Mouse (Mus musculus): ENCODE measurements at regions not wholly inside any gene's neighbourhood (a gene's known extent, or its start where the extent isn't known, plus 50 kb on each side); places are given as distances from the start of the nearest gene placed in this dataset.
"Not testable (repeated sequence)": the region's sequence is repeated elsewhere in the genome, so short reads cannot be mapped to it uniquely, and the experiment has no call there.

DNA sequence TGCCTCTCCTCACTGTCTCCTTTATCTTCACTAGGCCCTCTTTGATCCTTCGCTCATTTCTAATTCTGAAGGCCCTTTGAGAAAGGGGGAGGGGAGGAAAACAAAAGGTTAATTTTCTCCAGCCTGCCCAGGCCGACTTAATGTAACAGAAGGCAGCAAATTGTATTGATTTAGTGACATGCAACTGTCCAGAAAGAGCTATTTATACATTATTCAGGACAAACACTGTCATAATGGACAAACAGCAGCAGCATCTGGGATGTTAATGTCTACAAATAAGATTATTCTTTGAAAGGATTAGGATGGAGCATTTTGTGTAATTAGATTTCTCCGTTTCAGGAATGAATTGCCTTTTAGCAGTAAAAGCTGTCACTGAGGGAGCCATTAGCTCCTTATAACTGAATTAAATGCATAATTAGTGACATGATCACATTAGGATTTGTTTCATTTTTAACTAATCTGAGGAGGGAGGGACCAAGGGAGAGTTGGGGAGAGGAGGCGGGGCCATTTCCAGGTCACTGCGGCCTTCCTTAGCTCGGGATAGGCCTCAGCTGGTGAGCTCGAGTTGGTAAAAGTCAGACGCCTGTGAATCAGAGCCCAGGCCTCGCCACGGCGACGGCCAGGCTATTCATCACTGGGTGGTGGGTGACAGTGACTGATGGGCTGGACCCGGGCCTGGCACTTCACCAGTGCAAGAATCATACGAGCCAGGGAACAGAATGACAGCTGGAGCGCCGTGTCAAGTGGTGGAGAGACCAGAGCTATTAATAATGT is 167.7 kb downstream of the Nkx6-1 start:
- ATAC-seq = no peak

DNA sequence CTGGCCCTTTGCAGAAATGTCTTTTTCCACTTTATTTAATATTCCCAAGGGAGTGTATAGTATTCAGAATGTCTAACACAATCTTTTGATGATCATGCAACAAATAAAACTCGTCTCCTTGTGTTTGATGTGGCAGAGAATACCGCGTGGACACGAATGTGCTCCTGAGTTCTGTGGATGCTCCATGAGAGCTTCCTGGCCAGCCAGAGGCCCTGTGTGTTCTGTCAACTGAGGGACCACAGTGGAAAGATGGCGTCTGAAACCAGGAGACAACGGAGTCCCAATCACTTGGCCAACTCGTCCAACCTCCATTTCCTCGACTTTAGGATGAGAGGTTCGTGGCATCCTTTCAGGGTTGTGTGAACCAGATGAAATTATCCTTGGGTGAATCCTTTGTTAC is 168.6 kb downstream of the Nkx6-1 start:
- ATAC-seq = no peak

DNA sequence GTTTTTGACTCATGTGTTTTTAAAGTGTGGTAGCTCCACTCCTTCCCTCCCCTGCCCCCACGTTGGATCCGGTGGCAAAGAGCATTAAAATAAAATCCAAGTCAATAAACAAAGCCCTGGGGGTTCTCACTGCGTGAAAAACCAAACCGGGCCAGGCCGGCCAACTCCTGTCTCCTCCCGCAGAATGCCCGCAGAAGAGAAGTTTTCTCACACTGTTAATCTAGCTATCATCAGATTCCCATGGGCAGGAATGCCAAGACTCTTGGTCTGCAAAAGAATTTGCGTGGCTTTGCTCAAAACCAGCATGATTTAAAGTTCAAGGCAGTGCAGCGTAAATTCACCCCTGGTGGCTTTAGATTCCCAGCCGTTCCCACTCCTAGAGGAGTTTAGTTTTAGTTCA is 219.0 kb downstream of the Nkx6-1 start:
- ATAC-seq = no peak

DNA sequence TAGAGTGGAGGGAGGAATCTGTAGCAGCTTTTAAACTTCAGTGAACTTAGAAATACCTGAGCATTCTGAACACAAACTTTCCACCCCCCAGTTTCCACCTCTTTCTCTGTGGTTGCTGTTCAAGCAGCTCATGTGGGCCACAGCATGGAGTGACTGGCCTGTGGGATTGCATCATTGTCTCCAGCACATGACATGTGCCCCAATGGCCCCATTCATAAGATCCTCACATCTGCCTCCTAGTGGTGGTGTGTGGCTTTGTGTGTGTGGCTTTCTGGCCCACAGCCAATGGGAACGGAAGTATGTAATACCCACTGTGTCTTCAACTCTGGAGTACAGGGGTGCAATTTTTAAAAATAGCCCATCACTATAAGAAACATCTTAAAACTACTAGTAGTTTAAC is 223.0 kb downstream of the Nkx6-1 start:
- ATAC-seq = no peak

GRCm38 (mm10) chr5:101437666-101438299 is 227.0 kb downstream of the Nkx6-1 start:
- no peak for ATAC-seq

- ATAC-seq = no peak
These were observed 238.6 kb downstream of the Nkx6-1 start for GRCm38 (mm10) chr5:101426067-101426771.

DNA sequence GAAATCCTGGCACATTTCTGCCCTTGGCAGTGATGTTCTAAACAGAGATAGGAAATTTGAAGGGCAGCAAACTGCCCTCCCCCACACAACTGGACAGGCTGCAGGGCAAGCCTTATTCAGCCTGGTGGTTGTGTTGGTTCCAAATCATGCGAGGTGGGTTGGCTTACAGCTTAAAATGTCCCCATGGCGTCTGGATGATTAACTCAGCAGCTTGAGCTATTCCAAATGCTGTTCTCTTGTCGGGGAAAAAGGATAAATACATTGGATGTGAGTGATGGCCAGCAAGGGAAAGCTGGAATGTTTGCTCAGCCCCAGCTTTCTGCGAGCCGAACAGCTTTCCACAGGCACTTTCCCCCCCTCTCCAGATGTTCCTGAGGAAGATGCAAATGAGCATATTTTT is 280.5 kb downstream of the Nkx6-1 start:
- no peak for ATAC-seq

GRCm38 (mm10) chr5:101381361-101381760 is 283.4 kb downstream of the Nkx6-1 start:
- no peak for ATAC-seq

GRCm38 (mm10) chr5:101376657-101377056 is 288.1 kb downstream of the Nkx6-1 start:
- no peak for ATAC-seq

GRCm38 (mm10) chr5:101374129-101374528 is 290.7 kb downstream of the Nkx6-1 start:
- no peak for ATAC-seq

DNA sequence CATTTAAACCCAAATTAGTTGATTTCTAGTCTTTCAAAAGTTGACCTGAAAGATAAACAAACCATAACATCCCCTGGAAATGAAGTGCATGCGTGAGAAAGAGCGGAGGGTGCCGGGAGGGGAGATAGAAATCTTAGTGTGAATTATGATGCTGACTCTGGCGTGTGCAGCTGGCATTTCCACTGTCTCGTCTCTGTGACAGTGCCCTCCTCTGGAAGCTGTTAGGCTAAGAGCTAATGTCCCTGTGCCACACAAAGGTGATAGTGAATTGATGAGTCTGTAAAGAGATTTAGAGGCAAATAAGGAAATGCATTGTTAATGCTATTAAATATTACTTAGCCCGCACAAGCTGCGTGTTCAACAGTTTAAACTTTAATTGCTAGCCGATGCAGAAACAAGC is 292.6 kb downstream of the Nkx6-1 start:
- no peak for ATAC-seq

DNA sequence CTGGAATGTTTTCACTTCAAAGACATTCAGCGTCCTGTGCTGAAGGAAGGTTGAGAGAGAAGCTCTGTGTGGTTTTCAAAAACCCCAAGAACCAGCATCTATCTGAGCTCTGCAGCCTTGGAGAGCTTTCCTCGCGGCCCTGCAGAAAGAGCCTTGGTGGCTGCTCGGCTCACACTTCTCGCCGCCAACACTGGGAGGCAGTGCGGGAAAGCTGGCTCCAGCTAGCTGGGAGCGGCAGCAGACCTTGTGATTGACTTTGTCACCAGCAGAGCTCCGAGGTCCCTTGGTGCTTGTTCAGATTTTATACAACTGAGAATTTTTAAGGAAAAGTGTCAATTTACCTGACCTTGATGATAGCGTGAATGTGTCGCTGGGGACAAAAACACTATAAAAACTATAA is 299.4 kb downstream of the Nkx6-1 start:
- no peak for ATAC-seq

GRCm38 (mm10) chr5:101359986-101360385 is 304.8 kb downstream of the Nkx6-1 start:
- no peak for ATAC-seq

- ATAC-seq = no peak
These were observed 319.4 kb downstream of the Nkx6-1 start for GRCm38 (mm10) chr5:101345406-101345805.

DNA sequence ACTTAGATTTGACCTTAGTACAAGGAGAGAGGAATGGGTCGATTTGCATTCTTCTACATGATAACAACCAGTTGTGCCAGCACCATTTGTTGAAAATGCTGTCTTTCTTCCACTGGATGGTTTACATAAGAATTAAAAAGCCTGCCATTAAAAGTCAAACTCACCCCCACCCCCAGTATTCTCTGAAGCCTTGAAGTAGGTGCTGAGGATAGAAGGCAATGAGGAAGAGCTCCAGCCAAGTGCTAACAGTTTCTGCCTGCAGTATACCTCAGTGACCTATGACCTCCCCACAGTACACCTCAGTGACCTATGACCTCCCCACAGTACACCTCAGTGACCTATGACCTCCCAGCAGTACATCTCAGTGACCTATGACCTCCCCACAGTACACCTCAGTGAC is 328.4 kb downstream of the Nkx6-1 start:
- not testable (repeated sequence) for ATAC-seq

DNA sequence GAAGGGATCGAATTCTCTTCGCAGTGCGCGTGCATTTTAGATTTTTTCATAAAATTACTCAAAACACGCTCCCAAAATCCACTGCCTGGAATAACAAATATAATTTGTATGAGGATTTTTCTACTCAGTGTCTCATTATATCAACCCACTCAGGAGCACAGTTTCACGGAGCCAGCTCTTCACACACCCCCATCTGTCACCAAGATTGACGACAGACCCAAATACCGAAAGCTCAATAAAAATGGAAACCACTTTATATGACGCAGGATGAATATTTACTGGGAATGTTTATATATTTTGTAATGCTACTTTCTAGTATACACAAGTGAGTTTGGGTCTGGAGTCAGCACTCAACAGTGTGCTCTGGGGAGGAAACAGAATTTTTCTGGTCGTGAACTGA is 333.0 kb downstream of the Nkx6-1 start:
- no peak for ATAC-seq

- ATAC-seq = no peak
These were observed 338.7 kb downstream of the Nkx6-1 start for GRCm38 (mm10) chr5:101326122-101326521.

DNA sequence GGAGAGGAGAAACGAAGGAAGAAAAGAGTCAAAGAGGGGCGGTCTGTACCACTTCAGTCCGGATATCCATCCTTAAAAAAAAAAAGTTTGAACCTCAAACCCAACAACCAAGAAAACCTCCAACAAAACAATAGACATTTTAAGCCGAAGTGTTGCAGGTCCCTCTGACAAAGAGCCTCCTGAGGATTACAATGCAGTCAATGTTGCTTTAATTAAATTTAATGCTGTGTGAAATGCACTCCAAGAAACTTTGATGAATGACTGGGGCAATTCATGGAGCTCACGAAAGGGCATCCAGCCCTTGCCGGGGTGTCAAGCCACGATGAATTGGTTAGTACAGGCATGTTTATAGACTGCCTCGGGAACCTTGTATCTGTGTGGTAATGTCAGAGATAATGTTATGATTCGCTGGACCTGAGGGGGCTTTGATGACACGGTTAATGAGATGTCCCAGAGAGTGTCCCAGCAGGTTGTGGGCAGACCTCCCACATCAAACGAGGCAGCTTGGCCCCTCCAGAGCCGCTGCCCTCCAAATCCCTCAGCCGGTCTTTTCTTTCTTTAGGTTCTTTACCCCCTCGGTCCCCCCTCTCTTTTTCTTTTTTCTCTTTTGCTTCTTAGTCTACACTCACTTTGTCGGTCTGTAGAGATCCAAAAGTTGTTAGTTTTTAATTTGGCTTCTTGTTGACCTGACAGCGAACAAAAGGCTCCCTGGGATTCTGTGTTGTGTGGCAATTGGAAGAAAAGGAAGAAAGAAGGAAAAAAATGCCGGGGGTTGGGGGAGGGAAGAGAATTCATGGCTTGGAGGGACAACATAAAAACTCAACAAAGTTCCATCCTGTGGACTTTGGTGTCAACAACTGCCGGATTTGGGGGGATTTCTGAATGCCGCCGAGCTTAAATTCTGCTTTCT is 341.5 kb downstream of the Nkx6-1 start:
- ATAC-seq = no peak

- ATAC-seq = no peak
These were observed 364.8 kb downstream of the Nkx6-1 start for GRCm38 (mm10) chr5:101299986-101300385.

DNA sequence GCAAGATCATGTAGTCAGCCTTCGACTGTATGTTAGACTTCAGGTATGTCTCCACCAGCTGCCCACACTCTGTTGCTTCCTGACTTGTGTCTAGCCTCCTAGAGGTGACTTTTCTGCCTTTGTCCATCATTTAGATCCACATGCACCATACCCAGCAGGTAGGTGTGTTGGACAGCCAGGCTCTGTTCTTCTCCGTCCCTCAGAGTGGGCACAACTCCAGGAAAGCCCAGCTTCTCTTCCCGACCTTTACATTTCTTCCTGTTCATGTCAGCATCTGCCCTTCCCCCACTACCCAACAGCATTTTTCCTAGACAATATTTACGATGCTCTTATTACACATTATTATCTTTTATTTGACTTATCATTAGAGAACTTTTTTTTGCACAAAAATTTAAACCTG is 366.4 kb downstream of the Nkx6-1 start:
- no peak for ATAC-seq

DNA sequence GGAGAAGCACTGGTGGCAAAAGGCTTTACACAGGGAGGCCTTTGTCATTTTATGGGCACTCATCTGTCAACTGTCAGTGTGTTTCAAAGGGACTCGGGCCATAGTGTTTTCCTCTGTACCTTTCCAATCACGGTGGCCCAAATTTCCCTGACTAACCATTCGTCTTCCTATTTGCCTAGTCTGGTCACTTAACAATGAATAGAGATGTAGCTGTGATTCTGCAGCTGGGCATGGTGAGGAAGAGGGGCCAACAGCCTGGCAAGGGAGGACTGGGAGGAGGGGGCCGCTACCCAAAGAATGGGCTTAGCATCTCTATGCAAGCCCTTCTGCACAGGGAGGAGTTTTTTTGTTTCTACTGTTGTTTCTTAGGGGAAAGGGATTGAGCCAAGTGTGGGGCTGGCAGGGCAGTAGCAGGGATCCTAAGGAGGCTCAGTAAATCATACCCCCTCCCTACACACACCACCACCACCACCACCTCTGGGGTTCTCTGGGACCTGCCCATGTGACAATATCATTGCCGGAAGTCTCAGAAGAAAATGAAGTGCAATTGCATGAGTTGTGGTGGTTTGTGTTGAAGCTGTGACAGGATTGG is 367.2 kb downstream of the Nkx6-1 start:
- ATAC-seq = no peak

- ATAC-seq = no peak
These were observed 368.9 kb downstream of the Nkx6-1 start for GRCm38 (mm10) chr5:101295941-101296340.
